Mouse (Mus musculus) CH12.LX (cell line): ENCODE measurements at regions not wholly inside any gene's neighbourhood (a gene's known extent, or its start where the extent isn't known, plus 50 kb on each side); places are given as distances from the start of the nearest gene placed in this dataset.

ENCODE experiments used
- BHLHE40 ChIP-seq: IDR thresholded peaks from 2 replicates; pipeline ENCODE4 v1.6.1; 2011; ENCODE audit warnings: mild to moderate bottlenecking, low read depth, low read length, improper control_type of control experiment
- CTCF ChIP-seq, 2 experiments: IDR thresholded peaks in 1 of 2; conservative IDR thresholded peaks in 1 of 2; 2 replicates each; pipeline ENCODE4 v1.5.1; 2011 to 2012; ENCODE audit warnings: low read depth in 2 of 2, low read length in 2 of 2, improper control_type of control experiment in 1 of 2, inconsistent platforms in 1 of 2, mild to moderate bottlenecking in 1 of 2, moderate library complexity in 1 of 2
- MAZ ChIP-seq: IDR thresholded peaks from 2 replicates; pipeline ENCODE4 v1.6.1; 2012; ENCODE audit warnings: low read depth, mild to moderate bottlenecking, inconsistent platforms, low read length, improper control_type of control experiment, moderate library complexity
- NELFE ChIP-seq: IDR thresholded peaks from 2 replicates; pipeline ENCODE4 v1.6.1; 2011; ENCODE audit warnings: low read depth, low read length, improper control_type of control experiment
- POLR2A ChIP-seq: IDR thresholded peaks from 2 replicates; pipeline ENCODE4 v1.6.1; 2011; ENCODE audit warnings: low read depth, mild to moderate bottlenecking, improper control_type of control experiment, low read length
- SIN3A ChIP-seq: IDR thresholded peaks from 2 replicates; pipeline ENCODE4 v1.6.1; 2012; ENCODE audit warnings: low read length, improper control_type of control experiment, inconsistent platforms

DNA sequence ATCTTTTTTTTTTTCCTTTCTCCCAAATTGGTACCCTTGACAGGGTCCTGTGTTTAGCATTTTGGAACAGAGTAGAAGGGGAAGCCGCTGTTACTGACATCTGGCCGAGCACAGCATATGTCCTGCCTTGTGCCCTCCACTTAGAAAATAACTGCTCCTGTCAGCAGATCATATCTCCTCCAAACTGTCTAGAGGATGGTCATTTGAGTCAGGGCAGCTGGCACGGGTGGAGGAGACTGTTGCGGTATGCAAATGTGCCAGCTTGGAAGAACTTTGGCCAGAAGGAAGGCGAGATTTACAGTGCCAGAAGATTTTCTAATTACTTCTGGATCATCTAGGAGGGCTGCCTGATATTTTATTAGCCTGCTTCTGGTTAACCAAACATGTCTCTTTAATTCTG is 134.7 kb upstream of the Cpne8 start:
- TF ChIP-seq MAZ (no peak), CTCF (conservative IDR thresholded peaks at IDR 0.05 in 1 of 2, IDR thresholded peaks at IDR 0.05 in 1 of 2; ENCODE audit: low read depth in 2 of 2, low read length in 2 of 2) (no peak), BHLHE40 (no peak), SIN3A (no peak), POLR2A (no peak), NELFE (no peak)
